Mouse (Mus musculus): Measurements from ENCODE around the gene Gm20824.
"Not testable (repeated sequence)": the region's sequence is repeated elsewhere in the genome, so short reads cannot be mapped to it uniquely, and the experiment has no call there.

Gm20824 gene

DNA sequence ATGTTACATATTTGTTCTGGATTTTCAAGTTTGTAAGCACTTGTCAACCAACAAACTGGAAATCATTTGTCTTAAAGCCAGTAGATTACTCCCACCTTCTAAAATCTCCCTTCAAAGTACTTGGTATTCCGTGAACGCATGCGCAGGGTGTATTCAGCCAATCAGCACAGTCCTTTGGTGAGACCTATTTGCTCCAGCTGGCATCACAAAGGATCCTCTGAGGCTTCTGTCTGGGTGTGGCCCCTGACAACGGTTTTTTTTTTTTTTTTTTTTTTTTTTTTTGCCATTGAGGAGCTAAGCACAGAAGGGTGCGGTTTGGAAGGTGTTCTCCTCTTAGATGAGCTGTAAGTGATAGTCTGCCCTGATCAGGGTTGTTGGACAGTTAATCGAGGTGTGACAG lies at the start of gene Gm20824:
Gm20824 (plus strand) TSS at position 301 of the 400 bp plus-strand sequence.
- not testable (repeated sequence) for DNase-seq (ENCODE audit: low spot score in 2 of 2)

All from frontal cortex, postnatal 10 days (tissue).